Mouse (Mus musculus) lung, adult 2 months (tissue): ENCODE results near the gene Traf4.

Experiments
- CTCF ChIP-seq: fragments of 200-500 bp; IDR thresholded peaks from 2 replicates; pipeline ENCODE4 v1.5.1; 2011; ENCODE audit warnings: mild to moderate bottlenecking, low read length, control low read depth; ENCODE audit not compliant: insufficient read depth
- POLR2A ChIP-seq: fragments of 200-500 bp; IDR thresholded peaks from 2 replicates; pipeline ENCODE4 v1.6.1; 2011; ENCODE audit warnings: low read depth, mild to moderate bottlenecking, control low read depth, low read length, borderline replicate concordance; ENCODE audit errors: extremely low read depth

DNA sequence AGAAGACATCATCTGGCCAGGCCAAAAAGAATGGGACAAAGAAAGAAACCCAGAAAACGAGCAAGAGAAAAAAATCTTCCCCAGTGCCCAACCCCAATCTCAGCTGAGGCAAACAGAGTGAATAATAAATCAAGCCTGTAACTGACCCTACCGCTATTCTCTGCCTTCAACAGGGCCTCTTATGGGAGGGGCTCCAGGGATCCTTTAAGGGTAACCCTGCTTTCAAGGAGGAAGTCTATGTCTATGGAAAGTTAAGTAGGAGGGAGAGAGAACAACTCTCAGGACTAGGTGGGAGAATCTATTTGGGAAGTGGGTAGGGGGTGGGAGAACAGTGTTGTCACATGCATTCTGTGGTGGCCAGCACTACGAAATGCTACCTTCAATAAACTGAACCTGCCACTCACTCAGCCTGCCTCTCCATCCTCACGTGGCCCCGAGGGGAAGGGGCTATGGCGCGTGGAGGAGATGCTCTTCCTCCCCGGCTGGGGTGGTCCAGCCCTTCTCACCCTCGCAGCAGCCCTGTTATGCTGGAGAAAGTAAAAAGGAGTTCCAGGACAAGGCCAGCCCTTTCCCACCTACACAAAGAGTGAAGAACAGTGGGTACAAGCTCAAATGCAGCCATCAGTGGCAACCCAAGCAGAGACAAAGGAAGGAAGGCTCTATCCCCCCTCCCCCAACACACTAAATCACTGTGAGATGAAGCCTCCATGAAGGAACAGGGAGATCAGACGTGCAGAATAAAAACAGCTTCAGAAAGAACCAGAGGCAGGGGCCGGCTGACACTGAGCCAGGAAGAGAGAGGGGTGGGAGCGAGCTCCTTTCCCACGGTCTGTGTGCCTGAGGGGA is 40.2 kb upstream of the Traf4 start:
- TF ChIP-seq POLR2A (no peak), CTCF (no peak)
